Mouse (Mus musculus) limb, embryonic 12.5 days (tissue): ENCODE data around the gene Mxi1. TPM values are rescaled to one million over a fixed set of nuclear protein-coding genes. Genes with fewer than 3 reads are reported as not detected.

ENCODE experiments used
- ATAC-seq: fragments of 200-750 bp; cut with Nextera tagmentation; 2 replicates; pipeline ENCODE4 v1.8.0; 2017; ENCODE audit warnings: low read depth, moderate TSS enrichment; ENCODE audit not compliant: insufficient number of reproducible peaks, insufficient read depth, low FRiP score, low TSS enrichment
- H3K27ac ChIP-seq: fragments of 300-500 bp; sonication (generic); 2 replicates; pipeline ENCODE4 v1.5.1; 2016; ENCODE audit warnings: mild to moderate bottlenecking, moderate library complexity
- H3K27me3 ChIP-seq: fragments of 300-500 bp; sonication (generic); 2 replicates; pipeline ENCODE4 v1.6.1; 2016; ENCODE audit warnings: mild to moderate bottlenecking, moderate library complexity
- H3K36me3 ChIP-seq: fragments of 300-500 bp; sonication (generic); 2 replicates; pipeline ENCODE4 v1.6.1; 2016; ENCODE audit warnings: mild to moderate bottlenecking, moderate library complexity
- H3K4me1 ChIP-seq: fragments of 300-500 bp; sonication (generic); replicated peaks from 2 replicates; pipeline ENCODE4 v1.6.1; 2016
- H3K4me2 ChIP-seq: fragments of 300-500 bp; sonication (generic); 2 replicates; pipeline ENCODE4 v1.6.1; 2016; ENCODE audit warnings: mild to moderate bottlenecking, moderate library complexity
- H3K4me3 ChIP-seq: fragments of 300-500 bp; sonication (generic); replicated peaks from 2 replicates; pipeline ENCODE4 v1.5.1; 2016; ENCODE audit warnings: mild to moderate bottlenecking
- H3K9ac ChIP-seq: fragments of 300-500 bp; sonication (generic); replicated peaks from 2 replicates; pipeline ENCODE4 v1.6.1; 2016; ENCODE audit warnings: mild to moderate bottlenecking, moderate library complexity
- H3K9me3 ChIP-seq: fragments of 300-500 bp; sonication (generic); 2 replicates; pipeline ENCODE4 v1.6.1; 2016; ENCODE audit warnings: mild to moderate bottlenecking, moderate library complexity
- WGBS: fragments of 180-500 bp; shearing (Covaris S2); methylation state at CpG from one replicate; pipeline ENCODE4 v1.1.7; 2016; 5-methylcytosine and 5-hydroxymethylcytosine counted together
- polyA plus RNA-seq: library from polyadenylated mRNA; unstranded; fragments of >200 nt; fragmentation: Nextera tagmentation; extraction: Ambion mirVana; gene quantifications from 2 replicates; pipeline ENCODE4 v1.2.1, GENCODE M21; 2016

Mxi1 gene
- polyA plus RNA-seq, 1 experiment from 2014 or later, result 46.6 TPM

DNA sequence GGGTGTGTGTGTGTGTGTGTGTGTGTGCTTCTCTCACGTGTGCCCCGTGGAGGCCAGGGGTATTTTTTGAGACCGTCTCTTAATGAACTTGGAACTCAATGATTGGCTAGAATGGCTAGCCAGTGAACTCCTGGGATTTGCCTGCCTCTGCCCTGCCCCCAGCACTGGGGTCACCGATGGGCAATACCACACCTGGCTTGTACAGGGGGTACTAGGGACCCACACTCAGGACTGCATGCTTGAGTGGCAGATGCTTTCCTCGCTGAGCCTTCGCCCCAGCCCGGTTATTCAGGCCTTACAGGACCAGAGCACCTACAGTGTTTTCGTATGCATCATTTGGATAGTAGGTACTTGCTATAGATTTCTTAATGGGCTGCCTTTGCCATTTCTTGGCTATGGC, 5.8 kb downstream of the Mxi1 start:
- 87% methylated on average over 8 of the region's 8 CpGs for WGBS
- H3K27ac ChIP-seq, result no peak overlapping the region
- no peak for ATAC-seq

DNA sequence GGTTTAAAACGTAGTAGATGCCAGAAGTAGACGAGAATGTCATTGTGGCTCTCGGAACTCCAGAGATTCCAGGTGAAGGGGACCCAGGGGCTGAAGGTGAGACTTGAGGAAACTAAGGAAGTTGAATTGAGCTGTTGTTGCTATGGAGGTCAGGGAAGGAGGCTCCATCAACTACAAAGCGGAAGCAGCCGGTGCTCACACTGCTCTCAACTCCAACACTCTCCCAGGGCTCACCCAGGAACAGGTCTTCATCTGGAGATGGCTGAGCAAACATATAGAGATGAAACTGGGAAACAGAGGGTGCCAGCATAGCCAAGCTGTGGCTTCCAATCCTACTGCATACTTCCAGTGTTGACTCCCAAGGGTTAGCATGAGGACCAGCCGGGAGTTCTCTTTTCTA, 6.6 kb downstream of the Mxi1 start:
- 0 out of 2 replicates have a peak, but pooled peaks cover 3% of the 10 kb centered on the region for H3K36me3 ChIP-seq
- no peak for ATAC-seq
- no peak overlapping the region for H3K9ac ChIP-seq
- H3K9me3 ChIP-seq, result no peaks in the 10 kb centered on the region
- 90% methylated on average over 6 of the region's 6 CpGs for WGBS
- no peak overlapping the region for H3K4me3 ChIP-seq
- no peaks in the 10 kb centered on the region for H3K27me3 ChIP-seq
- no peak overlapping the region for H3K27ac ChIP-seq
- peaks cover 26% of the 10 kb centered on the region for H3K4me1 ChIP-seq
- H3K4me2 ChIP-seq, result no peak overlapping the region

More for the DNA sequence above, 5.8 kb downstream of the Mxi1 start:
- Histone ChIP-seq H3K9me3 (no peaks in the 10 kb centered on the region), H3K4me1 (peaks cover 26% of the 10 kb centered on the region), H3K4me2 (no peak overlapping the region), H3K36me3 (0 out of 2 replicates have a peak, but pooled peaks cover 3% of the 10 kb centered on the region), H3K9ac (no peak overlapping the region), H3K27me3 (no peaks in the 10 kb centered on the region), H3K4me3 (no peak overlapping the region)

GRCm38 (mm10) chr19:53318143-53319132, 8.1 kb downstream of the Mxi1 start:
- no peak overlapping the region for H3K4me2 ChIP-seq
- no peak overlapping the region for H3K27ac ChIP-seq
- H3K27me3 ChIP-seq, result no peaks in the 10 kb centered on the region
- H3K9ac ChIP-seq, result no peak overlapping the region
- no peaks in the 10 kb centered on the region for H3K9me3 ChIP-seq
- peaks cover 26% of the 10 kb centered on the region for H3K4me1 ChIP-seq
- H3K4me3 ChIP-seq, result no peak overlapping the region
- H3K36me3 ChIP-seq, result 0 out of 2 replicates have a peak, but pooled peaks cover 3% of the 10 kb centered on the region
- 82% methylated on average over 16 of the region's 16 CpGs for WGBS
- ATAC-seq, result no peak

GRCm38 (mm10) chr19:53320264-53321110, 10.2 kb downstream of the Mxi1 start:
- H3K4me3 ChIP-seq, result no peak overlapping the region
- WGBS, result 71% methylated on average over 9 of the region's 9 CpGs
- no peak for ATAC-seq
- H3K36me3 ChIP-seq, result 0 out of 2 replicates have a peak, but pooled peaks cover 3% of the 10 kb centered on the region
- no peaks in the 10 kb centered on the region for H3K9me3 ChIP-seq
- H3K4me1 ChIP-seq, result peaks cover 32% of the 10 kb centered on the region
- H3K27ac ChIP-seq, result no peak overlapping the region
- no peak overlapping the region for H3K9ac ChIP-seq
- H3K4me2 ChIP-seq, result no peak overlapping the region
- no peaks in the 10 kb centered on the region for H3K27me3 ChIP-seq

- 80% methylated on average over 10 of the region's 10 CpGs for WGBS
Observed at GRCm38 (mm10) chr19:53321273-53321672, 11.0 kb downstream of the Mxi1 start.

DNA sequence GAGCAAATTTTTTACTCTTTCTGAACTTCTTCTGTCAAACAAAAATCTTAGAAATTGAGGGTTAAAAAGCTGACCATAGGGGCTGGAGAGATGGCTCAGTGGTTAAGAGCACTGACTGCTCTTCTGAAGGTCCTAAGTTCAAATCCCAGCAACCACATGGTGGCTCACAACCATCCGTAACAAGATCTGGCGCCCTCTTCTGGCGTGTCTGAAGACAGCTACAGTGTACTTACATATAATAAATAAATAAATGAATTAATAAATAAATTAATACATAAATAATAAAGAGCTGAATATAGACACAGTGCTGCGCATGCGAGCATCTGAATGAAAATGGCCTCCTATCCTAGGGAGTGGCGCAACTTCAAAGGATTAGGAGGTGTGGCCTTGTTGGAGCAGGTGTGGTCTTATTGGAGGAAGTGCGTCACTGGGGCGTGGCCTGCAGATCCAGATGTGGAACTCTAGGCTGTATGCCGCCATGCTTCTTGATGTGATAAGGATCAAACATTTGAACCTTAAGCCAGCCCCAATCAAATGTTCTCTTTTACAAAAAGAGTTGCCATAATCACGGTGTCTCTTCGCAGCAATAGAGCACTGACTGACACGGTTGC, 12.2 kb downstream of the Mxi1 start:
- Histone ChIP-seq H3K27me3 (no peaks in the 10 kb centered on the region), H3K9me3 (no peaks in the 10 kb centered on the region), H3K4me3 (no peak overlapping the region), H3K9ac (no peak overlapping the region), H3K27ac (no peak overlapping the region), H3K4me1 (peaks cover 29% of the 10 kb centered on the region), H3K36me3 (no peaks in the 10 kb centered on the region), H3K4me2 (no peak overlapping the region)
- ATAC-seq, result no peak
- WGBS, result 91% methylated on average over 12 of the region's 12 CpGs

More at GRCm38 (mm10) chr19:53321273-53321672, 11.0 kb downstream of the Mxi1 start:
- Histone ChIP-seq H3K4me2 (no peak overlapping the region), H3K9me3 (no peaks in the 10 kb centered on the region), H3K9ac (no peak overlapping the region), H3K27me3 (no peaks in the 10 kb centered on the region), H3K27ac (no peak overlapping the region), H3K4me3 (no peak overlapping the region), H3K4me1 (peaks cover 32% of the 10 kb centered on the region), H3K36me3 (0 out of 2 replicates have a peak, but pooled peaks cover 3% of the 10 kb centered on the region)
- no peak for ATAC-seq

DNA sequence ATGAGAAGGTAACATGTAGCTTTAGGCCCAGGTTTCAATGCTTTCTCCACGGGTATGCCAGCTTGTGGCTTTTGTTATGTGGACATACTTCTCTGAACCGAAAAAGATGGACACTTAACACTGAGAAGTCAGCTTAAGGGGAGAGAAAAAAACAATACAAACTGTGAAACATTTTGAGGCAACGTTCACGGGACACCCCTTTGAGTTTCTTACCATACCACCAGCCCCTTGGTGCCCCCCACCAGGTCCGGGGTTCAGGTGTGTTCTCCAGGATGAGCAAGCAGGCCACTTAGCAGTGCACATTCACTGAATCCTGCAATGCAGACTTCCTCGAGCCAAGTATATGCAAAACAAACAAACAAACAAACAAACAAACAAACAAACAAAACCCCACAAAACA, 14.5 kb downstream of the Mxi1 start:
- Histone ChIP-seq H3K4me3 (no peak overlapping the region; the same call in 1 of the 2 replicates), H3K4me1 (peaks cover 29% of the 10 kb centered on the region), H3K27ac (no peak overlapping the region), H3K27me3 (no peaks in the 10 kb centered on the region), H3K9me3 (no peaks in the 10 kb centered on the region), H3K36me3 (no peaks in the 10 kb centered on the region), H3K9ac (no peak overlapping the region; the same call in 1 of the 2 replicates), H3K4me2 (peak overlapping the region; percentile 54)
- WGBS, result 53% methylated on average over 6 of the region's 6 CpGs
- no peak for ATAC-seq

- Histone ChIP-seq H3K4me2 (peak overlapping the region; percentile 54), H3K36me3 (no peaks in the 10 kb centered on the region), H3K9me3 (no peaks in the 10 kb centered on the region), H3K27me3 (no peaks in the 10 kb centered on the region), H3K9ac (peak overlapping the region; percentile 44; the same call in 1 of the 2 replicates), H3K4me3 (peak overlapping the region; percentile 29), H3K27ac (peak overlapping the region; percentile 50; the same call in 1 of the 2 replicates), H3K4me1 (peaks cover 37% of the 10 kb centered on the region)
- no peak for ATAC-seq
- 17% methylated on average over 27 of the region's 27 CpGs for WGBS
Observed at GRCm38 (mm10) chr19:53325578-53326295, 15.4 kb downstream of the Mxi1 start.

DNA sequence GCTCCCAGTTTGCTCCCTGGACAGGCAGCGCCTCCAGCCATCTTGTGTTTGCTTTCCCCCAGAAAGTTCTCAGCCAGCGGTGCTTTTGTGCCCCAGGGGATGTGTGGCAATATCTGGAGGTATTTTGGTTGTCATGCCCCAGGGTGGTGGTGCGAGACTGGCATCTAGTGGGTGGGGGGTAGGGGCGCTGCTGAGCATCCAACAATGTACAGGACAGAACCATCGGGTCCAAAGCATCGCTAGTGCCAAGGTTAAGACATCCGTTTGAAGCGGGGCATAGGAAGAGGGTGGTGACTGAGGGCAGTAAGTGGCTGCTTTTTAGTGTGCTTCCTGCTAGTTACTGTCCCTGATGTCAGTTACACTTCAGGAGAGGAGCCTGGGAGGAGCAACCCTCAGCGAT, 17.8 kb downstream of the Mxi1 start:
- 77% methylated on average over 9 of the region's 9 CpGs for WGBS
- no peak for ATAC-seq
- Histone ChIP-seq H3K36me3 (peaks cover 18% of the 10 kb centered on the region), H3K27ac (no peak overlapping the region), H3K9ac (no peak overlapping the region), H3K27me3 (no peaks in the 10 kb centered on the region), H3K4me2 (no peak overlapping the region), H3K4me1 (peaks cover 42% of the 10 kb centered on the region), H3K9me3 (0 out of 2 replicates have a peak, but pooled peaks cover 3% of the 10 kb centered on the region), H3K4me3 (no peak overlapping the region)
